Mouse (Mus musculus) neural tube, embryonic 11.5 days (tissue): ENCODE measurements around the gene Ap4b1. TPM values are rescaled to one million over a fixed set of nuclear protein-coding genes. Genes with fewer than 3 reads are reported as not detected.

Experiments
- ATAC-seq: fragments of 200-750 bp; cut with Nextera tagmentation; 2 replicates; pipeline ENCODE4 v1.8.0; 2017; ENCODE audit warnings: moderate number of reproducible peaks, mild to moderate bottlenecking, moderate TSS enrichment, moderate library complexity; ENCODE audit not compliant: insufficient read depth, low FRiP score, low TSS enrichment
- DNase-seq: peaks from one replicate; pipeline ENCODE4 v3.0.0-alpha.2; 2015; ENCODE audit warnings: low spot score
- H3K27ac ChIP-seq: fragments of 300-500 bp; sonication (generic); 2 replicates; pipeline ENCODE4 v1.5.1; 2014; ENCODE audit warnings: low read depth, mild to moderate bottlenecking, low read length
- H3K27me3 ChIP-seq: fragments of 300-500 bp; sonication (generic); 2 replicates; pipeline ENCODE4 v1.6.1; 2014; ENCODE audit warnings: mild to moderate bottlenecking, low read length, mixed read lengths; ENCODE audit not compliant: control insufficient read depth, insufficient read depth
- H3K36me3 ChIP-seq: fragments of 300-500 bp; sonication (generic); 2 replicates; pipeline ENCODE4 v1.6.1; 2014; ENCODE audit warnings: mild to moderate bottlenecking, low read length, moderate library complexity, mixed read lengths; ENCODE audit not compliant: control insufficient read depth, insufficient read depth
- H3K4me1 ChIP-seq: fragments of 300-500 bp; sonication (generic); 2 replicates; pipeline ENCODE4 v1.6.1; 2014; ENCODE audit warnings: low read length, mixed read lengths; ENCODE audit not compliant: control insufficient read depth, insufficient read depth
- H3K4me2 ChIP-seq: fragments of 300-500 bp; sonication (generic); 2 replicates; pipeline ENCODE4 v1.6.1; 2014; ENCODE audit warnings: low read depth, mild to moderate bottlenecking, moderate library complexity
- H3K4me3 ChIP-seq: fragments of 300-500 bp; sonication (generic); 2 replicates; pipeline ENCODE4 v1.5.1; 2014; ENCODE audit warnings: low read depth, low read length
- H3K9ac ChIP-seq: fragments of 300-500 bp; sonication (generic); 2 replicates; pipeline ENCODE4 v1.6.1; 2014; ENCODE audit warnings: mild to moderate bottlenecking, low read length
- H3K9me3 ChIP-seq: fragments of 300-500 bp; sonication (generic); 2 replicates; pipeline ENCODE4 v1.6.1; 2016; ENCODE audit warnings: low read length; ENCODE audit not compliant: control insufficient read depth
- WGBS: fragments of 180-500 bp; shearing (Covaris S2); extraction: QIAGEN DNeasy Blood & Tissue Kit; methylation state at CpG from one replicate; pipeline ENCODE4 v1.1.7; 2014; 5-methylcytosine and 5-hydroxymethylcytosine counted together
- polyA plus RNA-seq: library from polyadenylated mRNA; unstranded; fragments of >200 nt; fragmentation: Nextera tagmentation; extraction: Ambion mirVana; gene quantifications from 2 replicates; pipeline ENCODE4 v1.2.1, GENCODE M21; 2014

Ap4b1 gene
- polyA plus RNA-seq, 1 experiment from 2014 or later, result 27.4 TPM

- DNase-seq (no peak), ATAC-seq (no peak)
- H3K4me1 ChIP-seq, result no peaks in the 10 kb centered on the region
- no peaks in the 10 kb centered on the region for H3K36me3 ChIP-seq
- no peak overlapping the region for H3K4me3 ChIP-seq
- no peaks in the 10 kb centered on the region for H3K27me3 ChIP-seq
- no peaks in the 10 kb centered on the region for H3K9me3 ChIP-seq
- no peak overlapping the region for H3K9ac ChIP-seq
- no peak overlapping the region for H3K4me2 ChIP-seq
- no peak overlapping the region for H3K27ac ChIP-seq
- 89% methylated on average over 4 of the region's 4 CpGs for WGBS
Observed at GRCm38 (mm10) chr3:103868008-103868407, 58.7 kb downstream of the Ap4b1 start.

Other genes with a start within 250 kb of the Ap4b1 start
- gene Syt6, start 234.3 kb upstream of the Ap4b1 start, polyA plus RNA-seq, result 2.9 and 3.1 TPM in 2 replicates
- gene Atg4a-ps, start 163.5 kb upstream of the Ap4b1 start, polyA plus RNA-seq, result 0.13 TPM in 1 of 2 replicates, not detected in the other
- 18.0 and 19.0 TPM in 2 replicates for gene Olfml3, start 71.5 kb upstream of the Ap4b1 start, polyA plus RNA-seq
- not detected in 2 replicates for gene Gm10964, start 70.2 kb upstream of the Ap4b1 start, polyA plus RNA-seq
- gene Hipk1, start 18.0 kb upstream of the Ap4b1 start, polyA plus RNA-seq, result 15.4 and 16.0 TPM in 2 replicates
- 33.5 and 35.9 TPM in 2 replicates for gene Dclre1b, start 76 bp upstream of the Ap4b1 start, polyA plus RNA-seq
- gene Gm43064, start 53 bp downstream of the Ap4b1 start, polyA plus RNA-seq, result 0.14 and 0.19 TPM in 2 replicates
- gene Bcl2l15, start 23.1 kb downstream of the Ap4b1 start, polyA plus RNA-seq, result not detected in 2 replicates
- 0.24 and 0.65 TPM in 2 replicates for gene Ptpn22, start 50.3 kb downstream of the Ap4b1 start, polyA plus RNA-seq
- 22.3 and 22.6 TPM in 2 replicates for gene Rsbn1, start 104.6 kb downstream of the Ap4b1 start, polyA plus RNA-seq
- gene Phtf1, start 158.6 kb downstream of the Ap4b1 start, polyA plus RNA-seq, result 46.3 and 47.9 TPM in 2 replicates